Mouse (Mus musculus): ENCODE measurements around the gene Fktn. TPM values are rescaled to one million over a fixed set of nuclear protein-coding genes. Genes with fewer than 3 reads are reported as not detected.
"Not testable (repeated sequence)": the region's sequence is repeated elsewhere in the genome, so short reads cannot be mapped to it uniquely, and the experiment has no call there.

The Fktn gene
- total RNA-seq, 1 experiment from 2014 or later: 3.1 TPM

- ATAC-seq (ENCODE audit: extremely low read depth, insufficient number of reproducible peaks, low FRiP score, poor library complexity, severe bottlenecking): no peak
Measured at GRCm38 (mm10) chr4:53759678-53760077, 45.9 kb downstream of the Fktn start.

- ATAC-seq (ENCODE audit: extremely low read depth, insufficient number of reproducible peaks, low FRiP score, poor library complexity, severe bottlenecking): no peak
Measured at GRCm38 (mm10) chr4:53762501-53762900, 48.7 kb downstream of the Fktn start.

- no peak for ATAC-seq (ENCODE audit: extremely low read depth, insufficient number of reproducible peaks, low FRiP score, poor library complexity, severe bottlenecking)
Measured at GRCm38 (mm10) chr4:53770958-53771735, 57.3 kb downstream of the Fktn start.

- no peak for ATAC-seq (ENCODE audit: extremely low read depth, insufficient number of reproducible peaks, low FRiP score, poor library complexity, severe bottlenecking)
Measured at GRCm38 (mm10) chr4:53772004-53772403, 58.2 kb downstream of the Fktn start.

- no peak for ATAC-seq (ENCODE audit: extremely low read depth, insufficient number of reproducible peaks, low FRiP score, poor library complexity, severe bottlenecking)
Measured at GRCm38 (mm10) chr4:53773911-53774310, 60.1 kb downstream of the Fktn start.

GRCm38 (mm10) chr4:53781396-53781795 is 67.6 kb downstream of the Fktn start:
- no peak for ATAC-seq (ENCODE audit: extremely low read depth, insufficient number of reproducible peaks, low FRiP score, poor library complexity, severe bottlenecking)

- no peak for ATAC-seq (ENCODE audit: extremely low read depth, insufficient number of reproducible peaks, low FRiP score, poor library complexity, severe bottlenecking)
Measured at GRCm38 (mm10) chr4:53782216-53783070, 68.6 kb downstream of the Fktn start.

- peak; percentile 65 for ATAC-seq (ENCODE audit: extremely low read depth, insufficient number of reproducible peaks, low FRiP score, poor library complexity, severe bottlenecking)
Measured at GRCm38 (mm10) chr4:53785746-53786398, 72.1 kb downstream of the Fktn start.

GRCm38 (mm10) chr4:53786851-53787250 is 73.1 kb downstream of the Fktn start:
- ATAC-seq (ENCODE audit: extremely low read depth, insufficient number of reproducible peaks, low FRiP score, poor library complexity, severe bottlenecking): no peak

GRCm38 (mm10) chr4:53789346-53789745 is 75.5 kb downstream of the Fktn start:
- ATAC-seq (ENCODE audit: extremely low read depth, insufficient number of reproducible peaks, low FRiP score, poor library complexity, severe bottlenecking): no peak

GRCm38 (mm10) chr4:53794257-53794966 is 80.6 kb downstream of the Fktn start:
- no peak for ATAC-seq (ENCODE audit: extremely low read depth, insufficient number of reproducible peaks, low FRiP score, poor library complexity, severe bottlenecking)

- ATAC-seq (ENCODE audit: extremely low read depth, insufficient number of reproducible peaks, low FRiP score, poor library complexity, severe bottlenecking): no peak
Measured at GRCm38 (mm10) chr4:53795086-53795485, 81.3 kb downstream of the Fktn start.

GRCm38 (mm10) chr4:53795706-53796105 is 81.9 kb downstream of the Fktn start:
- no peak for ATAC-seq (ENCODE audit: extremely low read depth, insufficient number of reproducible peaks, low FRiP score, poor library complexity, severe bottlenecking)

GRCm38 (mm10) chr4:53796865-53797772 is 83.3 kb downstream of the Fktn start:
- ATAC-seq (ENCODE audit: extremely low read depth, insufficient number of reproducible peaks, low FRiP score, poor library complexity, severe bottlenecking): no peak

GRCm38 (mm10) chr4:53798896-53799676 is 85.3 kb downstream of the Fktn start:
- no peak for ATAC-seq (ENCODE audit: extremely low read depth, insufficient number of reproducible peaks, low FRiP score, poor library complexity, severe bottlenecking)

- no peak for ATAC-seq (ENCODE audit: extremely low read depth, insufficient number of reproducible peaks, low FRiP score, poor library complexity, severe bottlenecking)
Measured at GRCm38 (mm10) chr4:53799753-53800152, 86.0 kb downstream of the Fktn start.

GRCm38 (mm10) chr4:53803674-53804073 is 89.9 kb downstream of the Fktn start:
- not testable (repeated sequence) for ATAC-seq (ENCODE audit: extremely low read depth, insufficient number of reproducible peaks, low FRiP score, poor library complexity, severe bottlenecking)

Measured in neutrophil, adult 5-6 weeks (primary cell).